Mouse (Mus musculus) liver, embryonic 15.5 days (tissue): ENCODE results near the gene Mipol1. TPM values are rescaled to one million over a fixed set of nuclear protein-coding genes. Genes with fewer than 3 reads are reported as not detected.
A peak's percentile ranks its signal among the peaks of the same experiment; 100 is the strongest.

Experiments
- ATAC-seq: fragments of 200-750 bp; cut with Nextera tagmentation; 2 replicates; pipeline ENCODE4 v1.8.0; 2017; ENCODE audit warnings: moderate number of reproducible peaks, mild to moderate bottlenecking, moderate library complexity; ENCODE audit not compliant: insufficient read depth
- H3K27ac ChIP-seq: fragments of 300-500 bp; sonication (generic); replicated peaks from 2 replicates; pipeline ENCODE4 v1.5.1; 2015; ENCODE audit warnings: mild to moderate bottlenecking, inconsistent platforms
- H3K27me3 ChIP-seq: fragments of 300-500 bp; sonication (generic); 2 replicates; pipeline ENCODE4 v1.6.1; 2015; ENCODE audit warnings: mild to moderate bottlenecking, inconsistent platforms
- H3K36me3 ChIP-seq: fragments of 300-500 bp; sonication (generic); replicated peaks from 2 replicates; pipeline ENCODE4 v1.6.1; 2015; ENCODE audit warnings: moderate library complexity, mild to moderate bottlenecking, inconsistent platforms
- H3K4me1 ChIP-seq: fragments of 300-500 bp; sonication (generic); replicated peaks from 2 replicates; pipeline ENCODE4 v1.6.1; 2015; ENCODE audit warnings: inconsistent platforms
- H3K4me2 ChIP-seq: fragments of 300-500 bp; sonication (generic); 2 replicates; pipeline ENCODE4 v1.6.1; 2015; ENCODE audit warnings: moderate library complexity, mild to moderate bottlenecking, inconsistent platforms
- H3K4me3 ChIP-seq: fragments of 300-500 bp; sonication (generic); replicated peaks from 2 replicates; pipeline ENCODE4 v1.5.1; 2015; ENCODE audit warnings: mild to moderate bottlenecking, inconsistent platforms
- H3K9ac ChIP-seq: fragments of 300-500 bp; sonication (generic); 2 replicates; pipeline ENCODE4 v1.6.1; 2015; ENCODE audit warnings: moderate library complexity, mild to moderate bottlenecking, inconsistent platforms
- H3K9me3 ChIP-seq: fragments of 300-500 bp; sonication (generic); replicated peaks from 2 replicates; pipeline ENCODE4 v1.6.1; 2016; ENCODE audit warnings: inconsistent platforms
- WGBS: fragments of 180-500 bp; shearing (Covaris S2); methylation state at CpG from one replicate; pipeline ENCODE4 v1.1.7; 2015; ENCODE audit warnings: mixed read lengths; ENCODE audit not compliant: insufficient replicate concordance; 5-methylcytosine and 5-hydroxymethylcytosine counted together
- polyA plus RNA-seq: library from polyadenylated mRNA; unstranded; fragments of >200 nt; fragmentation: Nextera tagmentation; extraction: Ambion mirVana; gene quantifications from 2 replicates; pipeline ENCODE4 v1.2.1, GENCODE M21; 2015

Gene Mipol1
- 2.6 and 3.2 TPM in 2 replicates for polyA plus RNA-seq

DNA sequence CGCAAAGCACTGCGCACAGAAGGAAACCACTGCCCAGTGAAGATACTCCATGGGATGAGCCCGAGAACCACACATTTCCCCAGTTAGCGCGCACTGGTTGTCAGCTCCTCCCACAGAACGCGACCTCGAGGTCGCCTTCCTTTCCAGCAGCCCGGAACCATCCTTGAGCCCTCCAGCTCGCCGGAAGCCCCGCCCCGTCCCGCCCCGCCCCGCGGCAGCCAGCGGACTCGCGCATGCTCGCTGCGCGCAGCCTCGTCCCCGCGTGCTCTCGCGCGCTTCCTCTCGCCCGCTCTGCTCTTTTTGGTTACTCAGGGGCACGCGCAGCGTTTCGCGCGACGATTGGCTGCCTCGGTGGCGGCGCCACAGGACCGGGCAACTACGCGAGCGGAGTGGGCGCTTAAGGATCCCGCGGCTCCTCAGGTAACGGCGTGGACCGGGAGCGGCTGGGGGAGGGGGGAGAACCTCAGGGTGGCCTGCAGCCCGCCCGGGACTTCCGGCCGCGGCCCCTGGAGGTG lies at the start of gene Mipol1, which contains the start of gene Prps1l3:
Mipol1 (plus strand) TSS at position 236 of the 515 bp plus-strand sequence.
Prps1l3 (plus strand) TSS at position 221 of the 515 bp plus-strand sequence.
- ATAC-seq: peak; percentile 96
- Histone ChIP-seq H3K27me3 (no peaks in the 10 kb centered on the region), H3K4me3 (peak within 1 kb of the TSS; percentile 90), H3K27ac (peak within 1 kb of the TSS; percentile 94), H3K36me3 (peaks cover 8% of the 10 kb centered on the region; the same call in 1 of the 2 replicates), H3K4me2 (peak within 1 kb of the TSS; percentile 88), H3K4me1 (peaks cover 36% of the 10 kb centered on the region), H3K9me3 (no peaks in the 10 kb centered on the region), H3K9ac (peak within 1 kb of the TSS; percentile 89)
- under 1% methylated on average over 58 of the region's 58 CpGs for WGBS

DNA sequence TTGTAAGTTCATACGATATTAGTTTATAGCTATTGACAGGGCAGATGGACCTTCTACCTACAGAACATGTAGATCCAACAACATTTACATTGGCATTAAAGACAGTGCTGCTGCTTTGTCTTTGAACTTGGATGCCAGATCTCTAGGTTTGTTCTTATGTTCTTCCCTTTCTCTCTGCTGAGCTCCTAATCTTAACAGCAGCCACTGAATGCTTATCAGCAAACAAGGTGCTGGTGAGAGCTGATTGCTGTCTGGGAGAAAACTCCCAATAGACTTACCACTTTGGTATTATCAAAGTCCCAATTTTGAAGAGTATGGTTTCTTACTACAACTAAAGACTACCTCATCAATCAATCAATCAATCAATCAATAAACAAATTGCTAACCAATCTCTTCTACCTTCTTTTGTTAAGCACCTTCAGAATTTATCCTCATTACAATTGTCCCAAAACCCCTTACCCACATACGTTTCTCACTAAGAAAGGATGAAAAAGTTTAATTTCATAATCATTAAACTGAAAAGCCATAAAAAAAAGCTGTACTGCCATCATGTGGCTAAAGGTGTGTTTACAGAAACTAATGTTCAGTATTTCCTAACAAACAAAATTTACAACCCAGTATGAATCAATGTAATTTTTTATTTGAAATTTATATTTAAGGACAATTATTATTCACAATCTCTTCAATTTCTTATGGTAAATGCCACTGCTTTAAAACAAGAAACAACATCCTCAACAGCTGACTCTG lies 45.7 kb upstream of the Mipol1 start:
- H3K4me1 ChIP-seq: peaks cover 36% of the 10 kb centered on the region
- H3K27ac ChIP-seq: peak overlapping the region; percentile 68
- H3K4me3 ChIP-seq: no peak overlapping the region
- ATAC-seq: peak; percentile 67
- WGBS: 38% methylated on average over 2 of the region's 2 CpGs
- peak overlapping the region; percentile 41 for H3K4me2 ChIP-seq
- H3K9ac ChIP-seq: no peak overlapping the region
- H3K36me3 ChIP-seq: no peaks in the 10 kb centered on the region
- no peaks in the 10 kb centered on the region for H3K27me3 ChIP-seq
- H3K9me3 ChIP-seq: no peaks in the 10 kb centered on the region

DNA sequence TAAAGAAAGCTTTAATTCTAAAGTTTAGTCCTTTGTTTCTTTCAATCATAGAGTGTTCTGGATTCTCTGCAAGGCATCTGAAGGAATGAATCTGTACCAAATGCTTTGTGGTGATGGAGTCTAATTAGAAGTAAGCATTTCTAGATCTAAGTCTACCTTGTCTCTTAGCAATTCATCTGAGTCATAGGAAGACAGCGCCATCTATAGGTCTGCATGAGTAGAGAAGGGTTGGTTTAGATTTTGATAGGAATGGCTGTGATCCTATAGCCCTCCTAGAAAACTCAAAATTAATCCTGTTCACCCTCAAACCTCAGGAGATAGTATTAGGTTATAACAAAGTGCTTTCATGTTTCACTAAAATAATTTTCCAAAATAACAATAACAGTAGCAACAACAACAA lies 44.8 kb upstream of the Mipol1 start:
- no peak overlapping the region for H3K27ac ChIP-seq
- H3K27me3 ChIP-seq: no peaks in the 10 kb centered on the region
- H3K36me3 ChIP-seq: no peaks in the 10 kb centered on the region
- H3K9ac ChIP-seq: no peak overlapping the region
- H3K4me1 ChIP-seq: peaks cover 30% of the 10 kb centered on the region
- WGBS: 3% methylated on average over 1 of the region's 1 CpGs
- H3K9me3 ChIP-seq: no peaks in the 10 kb centered on the region
- H3K4me2 ChIP-seq: no peak overlapping the region
- H3K4me3 ChIP-seq: no peak overlapping the region
- ATAC-seq: peak; percentile 61

DNA sequence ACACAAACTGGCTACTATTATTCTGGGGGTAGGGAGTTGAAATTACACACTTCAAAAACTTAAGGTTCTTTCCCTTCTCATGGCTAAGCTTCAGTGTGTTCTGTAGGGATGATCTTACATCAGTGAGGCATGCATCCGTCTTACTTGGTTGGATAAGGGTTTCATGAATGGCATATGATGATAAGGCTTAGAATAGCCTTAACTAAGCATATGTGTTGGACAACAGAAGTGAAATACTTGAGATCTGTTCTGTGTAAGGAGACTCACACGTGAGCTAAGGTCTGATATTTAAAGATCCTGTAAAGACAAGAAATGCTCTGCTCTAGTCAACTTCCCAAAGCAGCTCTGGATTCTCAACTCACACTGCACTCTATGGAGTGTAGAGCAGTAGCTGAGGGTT lies 44.1 kb upstream of the Mipol1 start:
- Histone ChIP-seq H3K4me1 (peaks cover 30% of the 10 kb centered on the region), H3K4me3 (no peak overlapping the region), H3K9me3 (no peaks in the 10 kb centered on the region), H3K4me2 (peak overlapping the region; percentile 19), H3K27me3 (no peaks in the 10 kb centered on the region), H3K9ac (no peak overlapping the region), H3K27ac (peak overlapping the region; percentile 74), H3K36me3 (no peaks in the 10 kb centered on the region)
- 17% methylated on average over 2 of the region's 2 CpGs for WGBS
- ATAC-seq: peak; percentile 83

DNA sequence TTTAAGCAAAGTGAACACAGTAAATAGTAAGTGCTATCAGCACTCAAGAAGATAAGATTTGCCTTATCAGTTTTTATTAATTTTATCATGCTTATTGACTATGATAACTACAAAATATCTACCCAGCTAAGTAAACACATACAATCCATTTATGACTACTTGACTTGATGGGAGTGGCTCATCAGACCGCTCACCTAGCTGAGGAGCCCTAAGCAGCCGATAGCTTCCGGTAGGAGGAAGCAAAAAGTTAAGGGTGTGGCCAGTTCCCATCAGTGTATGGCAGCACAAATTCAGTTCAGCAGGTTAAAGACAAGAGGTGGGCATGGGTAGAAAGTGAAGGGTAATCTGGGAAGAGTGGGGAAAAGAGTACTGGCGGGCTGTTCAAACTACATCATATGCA lies 43.2 kb upstream of the Mipol1 start:
- Histone ChIP-seq H3K36me3 (0 out of 2 replicates have a peak, but pooled peaks cover 2% of the 10 kb centered on the region), H3K27me3 (no peaks in the 10 kb centered on the region), H3K4me2 (no peak overlapping the region), H3K9me3 (no peaks in the 10 kb centered on the region), H3K4me1 (peaks cover 30% of the 10 kb centered on the region), H3K4me3 (no peak overlapping the region), H3K27ac (peak overlapping the region; percentile 42), H3K9ac (no peak overlapping the region)
- ATAC-seq: no peak
- 64% methylated on average over 4 of the region's 4 CpGs for WGBS

DNA sequence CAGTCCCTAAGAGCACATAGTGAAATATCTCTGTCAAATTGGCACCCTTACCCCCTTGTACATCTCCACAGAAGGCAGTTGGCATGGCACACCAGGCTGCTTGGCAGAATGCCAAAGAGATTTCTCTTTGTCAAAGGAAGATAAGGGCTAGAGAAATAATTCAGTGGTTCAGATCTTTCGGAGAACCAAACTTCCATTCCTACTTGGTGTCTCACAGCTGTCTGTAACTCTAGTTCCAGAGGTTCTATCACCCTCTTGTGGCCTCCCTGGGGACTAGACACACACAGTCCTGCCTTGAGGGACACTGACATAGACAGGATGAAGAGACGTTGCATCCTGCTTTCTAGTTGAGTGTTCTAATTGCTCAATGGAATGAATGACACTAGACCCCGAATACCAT lies 35.6 kb upstream of the Mipol1 start:
- Histone ChIP-seq H3K36me3 (0 out of 2 replicates have a peak, but pooled peaks cover 2% of the 10 kb centered on the region), H3K4me3 (peak overlapping the region; percentile 81), H3K9me3 (no peaks in the 10 kb centered on the region), H3K27me3 (no peaks in the 10 kb centered on the region), H3K4me1 (peaks cover 39% of the 10 kb centered on the region), H3K9ac (0 out of 2 replicates have a peak overlapping the region, but pooled peaks have one; percentile 19), H3K27ac (peak overlapping the region; percentile 53), H3K4me2 (peak overlapping the region; percentile 59)
- WGBS: 7% methylated on average over 3 of the region's 3 CpGs
- peak; percentile 68 for ATAC-seq

DNA sequence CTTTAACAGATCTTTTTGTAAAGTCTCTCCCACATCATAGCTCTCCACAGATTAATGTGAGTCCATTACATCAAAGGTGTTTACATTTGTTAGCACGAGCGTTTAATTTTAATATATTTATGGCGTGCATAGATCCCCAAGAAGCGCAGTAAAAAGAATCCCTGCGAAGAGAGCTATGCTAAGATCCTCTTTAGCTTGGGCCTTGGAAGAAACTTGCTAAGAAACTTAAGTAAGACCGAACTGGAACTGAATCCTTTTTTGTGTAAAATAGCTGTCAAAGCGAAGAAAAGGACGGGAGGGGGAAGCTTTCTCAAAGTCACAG lies 34.0 kb upstream of the Mipol1 start:
- Histone ChIP-seq H3K9ac (peak overlapping the region; percentile 93), H3K27ac (peak overlapping the region; percentile 97), H3K9me3 (no peaks in the 10 kb centered on the region), H3K27me3 (no peaks in the 10 kb centered on the region), H3K36me3 (0 out of 2 replicates have a peak, but pooled peaks cover 2% of the 10 kb centered on the region), H3K4me2 (peak overlapping the region; percentile 75), H3K4me1 (peaks cover 39% of the 10 kb centered on the region), H3K4me3 (peak overlapping the region; percentile 81)
- 4% methylated on average over 8 of the region's 8 CpGs for WGBS
- ATAC-seq: no peak

DNA sequence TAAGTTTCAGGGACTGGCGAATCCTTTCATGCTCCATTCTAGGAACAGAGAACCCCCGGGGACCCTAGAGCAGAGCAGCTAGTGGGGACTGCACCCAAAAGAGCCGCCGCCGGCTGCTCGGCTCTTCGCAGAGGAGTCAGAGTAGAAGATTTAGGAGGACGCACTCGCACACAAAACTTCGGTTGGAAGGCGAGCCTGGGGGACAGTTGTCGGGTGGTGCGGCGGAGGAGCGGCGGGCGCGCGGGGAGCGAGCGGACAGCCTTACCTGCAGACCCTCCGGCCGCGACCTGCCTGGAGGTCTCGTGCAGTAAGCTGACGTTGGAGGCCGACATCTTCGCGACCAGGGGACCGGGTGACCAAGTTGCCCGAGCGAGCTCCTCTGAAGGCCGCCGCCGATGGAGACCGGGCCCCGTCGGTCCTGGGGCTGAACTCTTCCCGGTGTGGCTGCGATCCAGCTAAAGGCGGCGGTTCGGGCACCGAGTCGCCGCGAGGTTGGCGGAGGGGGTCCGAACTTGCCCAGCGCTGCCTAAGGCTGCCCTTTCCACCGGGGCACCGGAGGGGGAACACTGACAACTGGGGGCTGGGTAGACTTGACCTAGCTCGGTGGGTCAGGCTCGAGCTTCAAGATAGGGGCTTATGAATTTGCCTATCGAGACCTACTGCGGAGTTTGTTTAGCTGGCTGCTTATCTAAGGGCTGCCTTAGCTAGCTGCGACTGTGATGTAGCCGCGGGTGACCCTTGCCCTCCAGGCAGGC lies 33.4 kb upstream of the Mipol1 start:
- no peaks in the 10 kb centered on the region for H3K36me3 ChIP-seq
- peak overlapping the region; percentile 93 for H3K9ac ChIP-seq
- peak overlapping the region; percentile 81 for H3K4me3 ChIP-seq
- no peaks in the 10 kb centered on the region for H3K9me3 ChIP-seq
- peaks cover 39% of the 10 kb centered on the region for H3K4me1 ChIP-seq
- ATAC-seq: peak; percentile 84
- WGBS: under 1% methylated on average over 59 of the region's 59 CpGs
- peak overlapping the region; percentile 75 for H3K4me2 ChIP-seq
- peak overlapping the region; percentile 97 for H3K27ac ChIP-seq
- no peaks in the 10 kb centered on the region for H3K27me3 ChIP-seq

DNA sequence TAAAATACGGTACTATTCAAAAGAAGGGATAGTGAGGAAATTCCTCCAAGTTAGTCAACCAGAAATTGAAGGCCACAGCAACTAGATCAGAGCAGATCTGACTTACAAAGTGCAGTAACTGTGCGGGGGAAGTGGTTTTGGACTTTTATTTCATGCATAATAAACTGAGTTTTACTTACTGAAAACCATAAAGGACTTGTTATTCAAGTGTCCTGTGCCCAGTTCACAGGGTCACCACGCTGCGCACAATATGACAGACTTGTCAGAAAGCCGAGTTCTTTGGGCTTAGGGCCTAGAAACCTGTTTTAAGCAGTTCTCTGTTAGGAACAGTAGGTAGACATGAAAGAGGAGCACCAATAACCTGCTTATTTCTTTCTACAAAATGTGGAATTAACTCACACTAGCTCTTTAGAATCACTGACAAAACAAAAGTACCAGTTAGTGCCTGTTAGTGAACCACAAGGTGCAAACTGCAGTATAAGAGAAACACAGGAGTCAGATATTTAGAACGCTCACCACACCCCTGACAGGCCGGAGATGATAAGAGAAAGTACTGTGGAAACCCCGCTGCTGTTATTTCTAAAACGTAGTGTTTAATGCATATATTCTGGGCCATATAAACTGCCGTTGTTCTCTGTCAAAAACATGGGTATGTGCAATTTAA lies 32.7 kb upstream of the Mipol1 start, which contains the start of gene Slc25a21:
Slc25a21 (minus strand) TSS at position 110 of the 664 bp plus-strand sequence.
- peak within 1 kb of the TSS; percentile 97 for H3K27ac ChIP-seq
- peak within 1 kb of the TSS; percentile 75 for H3K4me2 ChIP-seq
- H3K4me3 ChIP-seq: peak within 1 kb of the TSS; percentile 81
- H3K4me1 ChIP-seq: peaks cover 38% of the 10 kb centered on the region
- ATAC-seq: peak; percentile 84
- H3K9ac ChIP-seq: peak within 1 kb of the TSS; percentile 93
- H3K36me3 ChIP-seq: no peaks in the 10 kb centered on the region
- no peaks in the 10 kb centered on the region for H3K9me3 ChIP-seq
- no peaks in the 10 kb centered on the region for H3K27me3 ChIP-seq
- 16% methylated on average over 10 of the region's 10 CpGs for WGBS

DNA sequence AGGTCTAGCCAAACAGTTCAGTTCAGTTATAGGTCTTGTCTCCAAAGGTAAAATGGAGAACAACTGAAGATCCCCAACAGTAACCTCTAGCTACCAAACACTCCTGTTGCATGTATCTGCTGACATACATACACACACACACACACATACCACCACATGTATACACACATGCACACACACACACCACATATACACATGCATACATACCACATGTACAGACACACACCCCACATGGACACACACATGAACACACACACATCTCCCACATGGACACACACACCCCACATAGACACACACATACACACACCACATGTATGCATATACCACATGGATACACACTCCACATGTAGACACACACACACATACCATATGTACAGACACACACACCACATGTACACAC lies 32.0 kb upstream of the Mipol1 start:
- Histone ChIP-seq H3K9me3 (no peaks in the 10 kb centered on the region), H3K4me1 (peaks cover 32% of the 10 kb centered on the region), H3K4me3 (peak overlapping the region; percentile 81), H3K9ac (peak overlapping the region; percentile 35; the same call in 1 of the 2 replicates), H3K27me3 (no peaks in the 10 kb centered on the region), H3K4me2 (peak overlapping the region; percentile 75), H3K36me3 (no peaks in the 10 kb centered on the region), H3K27ac (peak overlapping the region; percentile 97)
- no peak for ATAC-seq
